Mouse (Mus musculus): ENCODE data around the gene Tsc22d1. TPM values are rescaled to one million over a fixed set of nuclear protein-coding genes. Genes with fewer than 3 reads are reported as not detected.

Gene Tsc22d1
- total and polyA plus RNA-seq, 2 experiments from 2014 or later = 170 to 241 TPM

DNA sequence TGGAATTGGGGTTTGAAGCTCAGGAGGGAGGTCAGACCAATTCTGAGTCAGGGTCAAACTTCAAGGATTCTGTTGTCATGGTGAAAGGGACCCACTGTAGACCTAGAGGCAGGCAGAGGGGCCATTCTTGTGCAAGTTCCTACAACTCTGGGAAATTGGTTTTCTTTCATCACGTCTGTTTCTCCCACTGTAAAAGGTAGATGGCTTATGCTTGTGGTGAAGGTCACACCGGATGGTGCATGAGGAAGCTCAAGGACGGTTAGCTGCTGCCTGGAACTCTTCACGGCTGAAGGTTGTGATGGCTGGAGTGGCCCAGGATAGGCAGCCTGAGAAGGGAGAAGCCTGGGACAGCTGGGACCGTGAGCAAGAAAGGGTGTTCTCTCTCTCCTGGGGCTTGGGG, 103.5 kb downstream of the Tsc22d1 start:
- no peak for TF ChIP-seq CTCF (IDR thresholded peaks at IDR 0.05; ENCODE audit: low read depth)
- no peak for TF ChIP-seq EP300 (IDR thresholded peaks at IDR 0.05; ENCODE audit: low read depth)
- Histone ChIP-seq H3K4me2 (ENCODE audit: low read depth, low read length) (no peak overlapping the region), H3K27ac (ENCODE audit: low read depth) (no peak overlapping the region), H3K27me3 (ENCODE audit: control insufficient read depth, insufficient read depth, low read length) (no peaks in the 10 kb centered on the region), H3K9ac (replicated peaks; ENCODE audit: low read depth, low read length) (no peak overlapping the region), H3K4me1 (ENCODE audit: control insufficient read depth, insufficient read depth) (peaks cover 6% of the 10 kb centered on the region; the same call in 1 of the 2 replicates), H3K9me3 (replicated peaks; ENCODE audit: control insufficient read depth, low read length) (no peaks in the 10 kb centered on the region), H3K4me3 (ENCODE audit: low read depth, low read length) (no peak overlapping the region), H3K36me3 (replicated peaks; ENCODE audit: control insufficient read depth, insufficient read depth, low read length) (no peaks in the 10 kb centered on the region)
- no peak for ATAC-seq (ENCODE audit: insufficient read depth, low read depth)
- no peak for DNase-seq (ENCODE audit: low spot score)
- 52% methylated on average over 5 of the region's 5 CpGs for WGBS

DNA sequence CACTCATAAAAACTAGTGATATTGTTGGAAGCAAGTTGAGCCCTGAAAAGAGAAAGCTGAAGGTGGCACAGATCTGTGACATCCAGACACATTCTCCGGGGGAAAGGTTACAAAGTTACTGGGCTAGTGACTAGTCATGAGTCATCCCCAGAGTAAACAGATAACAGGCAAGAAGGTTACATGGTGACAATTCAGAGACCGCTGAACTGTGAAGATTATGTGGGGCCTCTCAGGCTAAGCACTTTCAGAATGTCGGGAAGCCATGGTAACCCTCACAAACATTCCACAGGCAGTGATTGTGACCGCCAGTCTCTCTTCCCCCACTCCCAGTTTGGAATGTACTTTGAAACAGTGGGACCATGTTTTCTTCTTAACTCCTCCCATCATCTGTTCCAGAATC, 105.8 kb downstream of the Tsc22d1 start:
- 6% methylated on average over 4 of the region's 4 CpGs for WGBS
- Histone ChIP-seq H3K9me3 (replicated peaks; ENCODE audit: control insufficient read depth, low read length) (no peaks in the 10 kb centered on the region), H3K9ac (replicated peaks; ENCODE audit: low read depth, low read length) (no peak overlapping the region), H3K27me3 (ENCODE audit: control insufficient read depth, insufficient read depth, low read length) (no peaks in the 10 kb centered on the region), H3K36me3 (replicated peaks; ENCODE audit: control insufficient read depth, insufficient read depth, low read length) (no peaks in the 10 kb centered on the region), H3K4me3 (ENCODE audit: low read depth, low read length) (no peak overlapping the region), H3K4me1 (ENCODE audit: control insufficient read depth, insufficient read depth) (peaks cover 6% of the 10 kb centered on the region; the same call in 1 of the 2 replicates), H3K27ac (ENCODE audit: low read depth) (no peak overlapping the region), H3K4me2 (ENCODE audit: low read depth, low read length) (no peak overlapping the region)
- ATAC-seq (ENCODE audit: insufficient read depth, low read depth) (peak; percentile 75), DNase-seq (ENCODE audit: low spot score) (peak; percentile 71)
- no peak for TF ChIP-seq CTCF (IDR thresholded peaks at IDR 0.05; ENCODE audit: low read depth)
- no peak for TF ChIP-seq EP300 (IDR thresholded peaks at IDR 0.05; ENCODE audit: low read depth)

DNA sequence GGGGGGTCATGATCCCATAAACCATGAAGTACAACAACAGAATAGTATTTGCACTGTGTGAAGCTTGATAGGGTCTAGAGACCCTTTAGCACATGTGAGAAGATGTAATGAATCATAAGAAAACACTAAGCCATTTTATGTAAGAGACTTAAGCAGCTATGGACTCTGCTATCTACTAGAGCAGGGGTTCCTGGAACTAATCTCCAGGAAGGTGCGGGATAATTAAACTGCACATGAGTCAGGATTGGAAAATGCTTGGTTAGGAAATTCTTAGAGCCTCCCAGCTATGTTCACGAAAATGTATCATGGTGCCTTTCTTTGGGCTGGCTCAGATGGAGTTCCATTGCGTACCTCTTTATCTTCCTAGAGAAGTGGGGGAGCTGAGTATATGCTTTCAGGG, 106.5 kb downstream of the Tsc22d1 start:
- no peak for TF ChIP-seq EP300 (IDR thresholded peaks at IDR 0.05; ENCODE audit: low read depth)
- no peak for TF ChIP-seq CTCF (IDR thresholded peaks at IDR 0.05; ENCODE audit: low read depth)
- DNase-seq (ENCODE audit: low spot score) (no peak), ATAC-seq (ENCODE audit: insufficient read depth, low read depth) (no peak)
- no peaks in the 10 kb centered on the region; the same call in 1 of the 2 replicates for H3K4me1 ChIP-seq (ENCODE audit: control insufficient read depth, insufficient read depth)
- no peak overlapping the region for H3K4me3 ChIP-seq (ENCODE audit: low read depth, low read length)
- no peak overlapping the region for H3K4me2 ChIP-seq (ENCODE audit: low read depth, low read length)
- WGBS = 85% methylated on average over 3 of the region's 3 CpGs
- no peaks in the 10 kb centered on the region for H3K9me3 ChIP-seq (replicated peaks; ENCODE audit: control insufficient read depth, low read length)
- no peaks in the 10 kb centered on the region for H3K27me3 ChIP-seq (ENCODE audit: control insufficient read depth, insufficient read depth, low read length)
- no peak overlapping the region for H3K9ac ChIP-seq (replicated peaks; ENCODE audit: low read depth, low read length)
- no peaks in the 10 kb centered on the region for H3K36me3 ChIP-seq (replicated peaks; ENCODE audit: control insufficient read depth, insufficient read depth, low read length)
- no peak overlapping the region for H3K27ac ChIP-seq (ENCODE audit: low read depth)

DNA sequence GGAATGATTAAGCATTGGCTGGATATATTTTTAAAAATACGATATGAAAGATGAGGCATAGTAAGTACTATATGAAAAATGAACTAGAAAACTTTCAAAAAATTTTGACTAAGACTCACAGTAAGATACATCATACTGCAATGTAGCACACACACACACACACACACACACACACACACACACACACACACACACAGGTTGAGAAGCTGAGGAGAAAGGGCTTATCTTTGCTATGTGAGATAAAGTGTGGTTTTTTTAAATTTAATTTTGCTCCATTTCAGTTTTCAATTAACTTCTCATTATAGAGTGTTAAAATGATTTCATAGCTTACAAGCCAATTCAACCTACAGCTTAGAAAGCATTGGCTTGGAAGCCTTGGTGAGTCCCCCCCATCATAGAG, 108.6 kb downstream of the Tsc22d1 start:
- TF ChIP-seq EP300 (IDR thresholded peaks at IDR 0.05; ENCODE audit: low read depth) = no peak
- TF ChIP-seq CTCF (IDR thresholded peaks at IDR 0.05; ENCODE audit: low read depth) = no peak
- H3K36me3 ChIP-seq (replicated peaks; ENCODE audit: control insufficient read depth, insufficient read depth, low read length) = no peaks in the 10 kb centered on the region
- H3K4me1 ChIP-seq (ENCODE audit: control insufficient read depth, insufficient read depth) = peaks cover 10% of the 10 kb centered on the region; the same call in 1 of the 2 replicates
- no peaks in the 10 kb centered on the region for H3K9me3 ChIP-seq (replicated peaks; ENCODE audit: control insufficient read depth, low read length)
- no peak overlapping the region for H3K4me3 ChIP-seq (ENCODE audit: low read depth, low read length)
- H3K9ac ChIP-seq (replicated peaks; ENCODE audit: low read depth, low read length) = no peak overlapping the region
- H3K27ac ChIP-seq (ENCODE audit: low read depth) = no peak overlapping the region
- no peak for ATAC-seq (ENCODE audit: insufficient read depth, low read depth)
- H3K27me3 ChIP-seq (ENCODE audit: control insufficient read depth, insufficient read depth, low read length) = no peaks in the 10 kb centered on the region
- H3K4me2 ChIP-seq (ENCODE audit: low read depth, low read length) = no peak overlapping the region
- DNase-seq (ENCODE audit: low spot score) = no peak
- WGBS = 79% methylated on average over 1 of the region's 1 CpGs

DNA sequence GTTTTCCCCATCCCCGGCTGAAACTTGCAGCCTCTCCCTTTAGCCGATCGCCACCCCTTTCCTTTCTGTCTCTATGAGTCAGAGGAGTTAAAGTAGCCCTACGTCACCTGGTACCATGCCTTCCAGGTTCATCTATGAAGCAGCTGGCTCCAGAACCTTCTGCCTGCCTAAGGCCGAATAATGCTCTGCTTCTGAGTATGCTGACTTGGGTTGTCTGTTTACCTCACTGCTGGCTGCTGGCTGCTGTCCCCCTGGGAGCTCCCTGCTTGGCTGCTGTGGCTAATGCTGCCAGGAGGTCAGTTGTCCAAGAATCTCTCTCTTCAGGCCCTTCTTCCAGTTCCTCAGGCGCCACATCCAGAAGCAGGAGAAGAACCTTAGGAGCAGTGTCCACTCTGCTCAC, 111.7 kb downstream of the Tsc22d1 start:
- TF ChIP-seq EP300 (IDR thresholded peaks at IDR 0.05; ENCODE audit: low read depth) = no peak
- no peak for TF ChIP-seq CTCF (IDR thresholded peaks at IDR 0.05; ENCODE audit: low read depth)
- H3K36me3 ChIP-seq (replicated peaks; ENCODE audit: control insufficient read depth, insufficient read depth, low read length) = no peaks in the 10 kb centered on the region
- no peaks in the 10 kb centered on the region for H3K9me3 ChIP-seq (replicated peaks; ENCODE audit: control insufficient read depth, low read length)
- no peak overlapping the region for H3K27ac ChIP-seq (ENCODE audit: low read depth)
- H3K4me1 ChIP-seq (ENCODE audit: control insufficient read depth, insufficient read depth) = peaks cover 10% of the 10 kb centered on the region; the same call in 1 of the 2 replicates
- H3K9ac ChIP-seq (replicated peaks; ENCODE audit: low read depth, low read length) = no peak overlapping the region
- no peak for ATAC-seq (ENCODE audit: insufficient read depth, low read depth)
- WGBS = 60% methylated on average over 6 of the region's 6 CpGs
- no peak for DNase-seq (ENCODE audit: low spot score)
- no peak overlapping the region for H3K4me3 ChIP-seq (ENCODE audit: low read depth, low read length)
- H3K4me2 ChIP-seq (ENCODE audit: low read depth, low read length) = no peak overlapping the region
- H3K27me3 ChIP-seq (ENCODE audit: control insufficient read depth, insufficient read depth, low read length) = no peaks in the 10 kb centered on the region

DNA sequence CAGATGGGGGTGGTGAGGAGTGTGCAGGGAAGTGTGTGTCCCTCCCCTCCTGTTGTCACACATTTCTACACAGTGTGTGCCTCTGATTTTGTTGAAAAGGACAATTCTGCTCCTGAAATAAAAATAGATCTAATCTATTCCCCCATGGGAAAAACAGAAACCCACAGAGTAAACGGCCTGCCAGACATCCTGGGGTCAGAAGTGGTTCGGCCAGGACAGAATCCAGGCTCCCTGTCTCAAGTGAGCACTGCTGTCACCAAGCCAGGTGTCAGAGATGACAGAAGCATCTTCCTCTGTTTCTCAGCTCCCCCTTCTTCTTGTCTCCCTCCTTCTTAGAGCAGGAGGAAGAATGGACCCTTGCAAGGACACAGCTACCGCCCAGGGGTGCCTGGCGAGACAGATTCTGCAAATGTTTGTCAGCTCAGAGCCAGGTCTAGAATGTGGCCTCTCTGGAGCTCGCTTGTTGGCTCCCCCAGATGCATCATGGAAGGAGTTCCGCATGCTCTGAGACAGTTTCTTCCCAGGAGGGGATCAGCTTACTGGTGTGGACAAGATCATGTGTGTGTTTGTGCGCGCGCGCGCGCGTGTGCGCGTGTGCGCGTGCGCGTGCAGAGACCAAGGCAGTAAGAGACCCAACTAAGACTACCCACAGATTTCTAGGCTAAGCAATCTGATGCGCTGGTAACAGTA, 112.4 kb downstream of the Tsc22d1 start:
- no peak overlapping the region for H3K4me2 ChIP-seq (ENCODE audit: low read depth, low read length)
- no peak for TF ChIP-seq EP300 (IDR thresholded peaks at IDR 0.05; ENCODE audit: low read depth)
- no peak for TF ChIP-seq CTCF (IDR thresholded peaks at IDR 0.05; ENCODE audit: low read depth)
- H3K4me1 ChIP-seq (ENCODE audit: control insufficient read depth, insufficient read depth) = peaks cover 10% of the 10 kb centered on the region; the same call in 1 of the 2 replicates
- no peaks in the 10 kb centered on the region for H3K36me3 ChIP-seq (replicated peaks; ENCODE audit: control insufficient read depth, insufficient read depth, low read length)
- no peaks in the 10 kb centered on the region for H3K27me3 ChIP-seq (ENCODE audit: control insufficient read depth, insufficient read depth, low read length)
- ATAC-seq (ENCODE audit: insufficient read depth, low read depth) = no peak
- WGBS = 82% methylated on average over 20 of the region's 20 CpGs
- no peaks in the 10 kb centered on the region for H3K9me3 ChIP-seq (replicated peaks; ENCODE audit: control insufficient read depth, low read length)
- DNase-seq (ENCODE audit: low spot score) = no peak
- H3K9ac ChIP-seq (replicated peaks; ENCODE audit: low read depth, low read length) = no peak overlapping the region
- no peak overlapping the region for H3K4me3 ChIP-seq (ENCODE audit: low read depth, low read length)
- H3K27ac ChIP-seq (ENCODE audit: low read depth) = no peak overlapping the region
